Comparison of ENCODE assay signal across 14 mouse cellular contexts in genomic region chr13:97577081-97577785, GRCm38 (mm10).
A peak's percentile ranks its signal among the peaks of the same experiment; 100 is the strongest.
DNase-seq lines count a peak whose midpoint lies in the region; ATAC-seq lines count a peak whose summit lies in the region.
"Had no signal": no experiment of that assay in that cellular context is flagged by ENCODE, and none has a peak within 500 bp of the region (broad histone marks: within the 10 kb centered on the region; RNA-seq: fewer than 3 reads in every experiment).

No protein-coding gene starts in this region.

- peak; percentile 46 for DNase-seq in embryo, embryonic 10 days (ENCODE audit: low spot score)
- no peak for DNase-seq in embryo, embryonic 9.5 days (ENCODE audit: extremely low spot score)
- DNase-seq in hindbrain, embryonic 14.5 days (ENCODE audit: low spot score): peak; percentile 28
- DNase-seq in embryo, embryonic 10.5 days (ENCODE audit: low spot score): peak; percentile 44
- no peak for DNase-seq in limb, embryonic 10.5 days (ENCODE audit: low spot score)
- DNase-seq in frontal cortex, postnatal 25 days (ENCODE audit: low spot score in 2 of 2): no peak
- no peak for DNase-seq in adrenal gland, adult 2 months
- DNase-seq: cerebellum, adult 18-20 months; midbrain, embryonic 14.5 days had no signal

- WGBS in hindbrain, embryonic 14.5 days: 44% methylated on average over 9 of the region's 9 CpGs
- 39% methylated on average over 9 of the region's 9 CpGs for WGBS in hindbrain, embryonic 16.5 days
- WGBS in limb, embryonic 10.5 days: 23% methylated on average over 9 of the region's 9 CpGs

- H3K4me3 ChIP-seq in hindbrain, embryonic 14.5 days (replicated peaks; ENCODE audit: low read length): no peak overlapping the region
- no peak overlapping the region for H3K4me3 ChIP-seq in hindbrain, embryonic 16.5 days (ENCODE audit: low read length)
- H3K4me3 ChIP-seq in limb, embryonic 10.5 days: peak overlapping the region; percentile 16; the same call in 1 of the 2 replicates
- H3K4me3 ChIP-seq: heart, embryonic 12.5 days; layer of hippocampus, adult 2 months; liver, embryonic 12.5 days had no signal

- no peaks in the 10 kb centered on the region for H3K36me3 ChIP-seq in hindbrain, embryonic 14.5 days (replicated peaks; ENCODE audit: control insufficient read depth, insufficient read depth)
- no peaks in the 10 kb centered on the region for H3K36me3 ChIP-seq in hindbrain, embryonic 16.5 days (ENCODE audit: control insufficient read depth, insufficient read depth, low read length)
- H3K36me3 ChIP-seq in limb, embryonic 10.5 days: no peaks in the 10 kb centered on the region
- H3K36me3 ChIP-seq: G1E; heart, embryonic 12.5 days; liver, embryonic 12.5 days had no signal

- H3K9ac ChIP-seq in hindbrain, embryonic 14.5 days: no peak overlapping the region
- H3K9ac ChIP-seq in hindbrain, embryonic 16.5 days (ENCODE audit: low read depth, low read length): no peak overlapping the region
- H3K9ac ChIP-seq: heart, embryonic 12.5 days; liver, embryonic 12.5 days had no signal

- peak overlapping the region; percentile 4; the same call in 1 of the 2 replicates for H3K27ac ChIP-seq in hindbrain, embryonic 14.5 days
- H3K27ac ChIP-seq in hindbrain, embryonic 16.5 days (ENCODE audit: low read depth, low read length): no peak overlapping the region
- H3K27ac ChIP-seq in limb, embryonic 10.5 days: peak overlapping the region; percentile 86
- H3K27ac ChIP-seq: layer of hippocampus, adult 2 months; liver, embryonic 12.5 days had no signal

- ATAC-seq in hindbrain, embryonic 14.5 days (ENCODE audit: low FRiP score): no peak
- no peak for ATAC-seq in hindbrain, embryonic 16.5 days
- ATAC-seq: liver, embryonic 12.5 days had no signal

- H3K4me2 ChIP-seq in hindbrain, embryonic 14.5 days (replicated peaks): no peak overlapping the region
- H3K4me2 ChIP-seq in hindbrain, embryonic 16.5 days (ENCODE audit: low read length): no peak overlapping the region
- H3K4me2 ChIP-seq: heart, embryonic 12.5 days; liver, embryonic 12.5 days had no signal

- H3K4me1 ChIP-seq in hindbrain, embryonic 14.5 days (replicated peaks; ENCODE audit: control insufficient read depth, insufficient read depth, low read length): peaks cover 9% of the 10 kb centered on the region; the same call in 1 of the 2 replicates
- peaks cover 3% of the 10 kb centered on the region; the same call in 1 of the 2 replicates for H3K4me1 ChIP-seq in hindbrain, embryonic 16.5 days (ENCODE audit: control insufficient read depth, insufficient read depth, low read depth, low read length)
- H3K4me1 ChIP-seq in limb, embryonic 10.5 days: peaks cover 74% of the 10 kb centered on the region

- H3K9me3 ChIP-seq in hindbrain, embryonic 14.5 days (ENCODE audit: control insufficient read depth, low read length): no peaks in the 10 kb centered on the region
- no peaks in the 10 kb centered on the region for H3K9me3 ChIP-seq in hindbrain, embryonic 16.5 days (ENCODE audit: control insufficient read depth, low read length)
- H3K9me3 ChIP-seq in limb, embryonic 10.5 days (replicated peaks): no peaks in the 10 kb centered on the region
- H3K9me3 ChIP-seq: G1E; heart, embryonic 12.5 days; liver, embryonic 12.5 days had no signal

- H3K27me3 ChIP-seq in hindbrain, embryonic 14.5 days (ENCODE audit: control insufficient read depth, insufficient read depth, low read length): no peaks in the 10 kb centered on the region
- H3K27me3 ChIP-seq in hindbrain, embryonic 16.5 days (replicated peaks; ENCODE audit: control insufficient read depth, insufficient read depth, low read length): no peaks in the 10 kb centered on the region
- H3K27me3 ChIP-seq in limb, embryonic 10.5 days (ENCODE audit: low read depth, poor library complexity, severe bottlenecking): no peaks in the 10 kb centered on the region
- H3K27me3 ChIP-seq: heart, embryonic 12.5 days; liver, embryonic 12.5 days had no signal

Comparison
In these comparisons a context has a peak if more than half of its experiments do, and no peak if none do; other contexts are left out.
1. DNase-seq: peak in embryo, embryonic 10 days (single experiment), hindbrain, embryonic 14.5 days (single experiment) and embryo, embryonic 10.5 days (single experiment); none in embryo, embryonic 9.5 days (single experiment), limb, embryonic 10.5 days (single experiment), frontal cortex, postnatal 25 days (0 of 2) and adrenal gland, adult 2 months (single experiment).